Mouse (Mus musculus) left cerebral cortex, postnatal 25 days (tissue): ENCODE results near the gene Rbm47. TPM values are rescaled to one million over a fixed set of nuclear protein-coding genes. Genes with fewer than 3 reads are reported as not detected.

Experiments
- DNase-seq, 2 experiments: peaks; one replicate each; pipeline ENCODE4 v3.0.0; 2022; ENCODE audit warnings: low spot score in 2 of 2, mixed read lengths in 1 of 2
- intact Hi-C: fragments of 180-260 bp; cut with DNase I; formaldehyde crosslinking; loops from one replicate; pipeline ENCODE4 v1.15.1; 2025
- total RNA-seq, 2 experiments: library from RNA; stranded (reverse); gene quantifications; 2 replicates each; pipeline ENCODE4 v1.2.3; 2021

Gene Rbm47
- total RNA-seq, 2 experiments from 2014 or later, result 1.5 to 2.5 TPM

GRCm38 (mm10) chr5:66075032-66075488 is 97.9 kb downstream of the Rbm47 start:
- peak; percentile 21 to 22 for DNase-seq
- intact Hi-C loops, result no loop called here

- no peak for DNase-seq
- intact Hi-C loops, result no loop called here
Measured at GRCm38 (mm10) chr5:66074235-66074634, 98.7 kb downstream of the Rbm47 start.

- intact Hi-C loops, result no loop called here
- DNase-seq, result no peak
Measured at GRCm38 (mm10) chr5:66073604-66074164, 99.2 kb downstream of the Rbm47 start.

- DNase-seq, result no peak
- intact Hi-C loops, result no loop called here
Measured at GRCm38 (mm10) chr5:66071722-66072121, 101.2 kb downstream of the Rbm47 start.

DNA sequence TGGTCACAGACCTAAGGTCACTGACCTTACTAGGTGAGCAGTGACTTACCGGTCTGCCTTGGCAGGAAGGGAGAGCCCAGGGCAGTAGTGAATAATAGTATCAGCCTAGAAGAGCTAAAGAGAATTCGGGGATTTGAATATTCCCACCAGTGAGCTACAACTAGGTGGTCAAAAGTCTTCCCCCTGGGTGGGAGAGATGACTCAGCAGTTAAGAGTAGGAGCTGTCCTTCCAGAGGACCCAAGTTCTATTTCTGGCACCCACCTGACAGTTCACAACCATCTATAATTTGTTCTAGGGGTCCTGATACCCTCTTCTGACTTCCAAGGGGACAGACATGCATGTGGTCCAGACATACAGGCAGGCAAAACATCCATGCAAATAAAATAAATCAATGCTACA is 102.6 kb downstream of the Rbm47 start:
- DNase-seq, result no peak
- intact Hi-C loops, result no loop called here

GRCm38 (mm10) chr5:66069470-66070144 is 103.3 kb downstream of the Rbm47 start:
- peak in 1 of 2 experiments; percentile 15 for DNase-seq
- intact Hi-C loops, result no loop called here

DNA sequence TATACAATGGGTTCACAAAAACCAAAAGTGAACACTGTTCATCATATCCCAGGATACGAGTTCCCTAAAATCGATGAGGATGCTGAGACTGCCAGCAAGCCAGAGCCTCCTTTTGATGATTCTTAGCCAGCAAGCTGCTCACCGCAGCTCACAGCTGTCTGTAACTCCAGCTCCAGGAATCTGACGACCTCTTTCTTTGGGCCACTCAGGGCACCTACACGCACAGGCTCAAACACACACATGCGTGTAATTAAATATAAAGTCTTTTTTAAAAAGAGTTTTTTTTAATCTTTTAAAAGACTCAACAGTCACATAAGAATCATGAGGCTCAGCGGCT is 103.8 kb downstream of the Rbm47 start:
- no peak for DNase-seq
- intact Hi-C loops, result no loop called here

GRCm38 (mm10) chr5:66068068-66068920 is 104.6 kb downstream of the Rbm47 start:
- intact Hi-C loops, result no loop called here
- DNase-seq, result no peak

- DNase-seq, result no peak
- intact Hi-C loops, result no loop called here
Measured at GRCm38 (mm10) chr5:66067219-66067618, 105.7 kb downstream of the Rbm47 start.

DNA sequence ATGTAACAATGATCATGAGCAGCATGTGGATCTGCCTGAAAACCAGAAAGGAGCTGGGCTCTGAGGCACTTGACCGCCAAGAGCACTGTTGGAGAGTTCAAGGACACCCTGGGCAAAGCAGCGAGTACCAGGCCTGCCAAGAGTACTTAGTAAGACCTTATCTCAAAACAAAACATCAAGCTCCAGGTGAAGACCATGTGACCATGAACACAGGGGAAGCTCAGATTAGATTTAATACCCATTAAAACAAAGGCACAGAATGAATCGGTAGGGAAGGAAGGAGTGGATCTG is 110.0 kb downstream of the Rbm47 start:
- DNase-seq, result no peak
- intact Hi-C loops, result no loop called here

DNA sequence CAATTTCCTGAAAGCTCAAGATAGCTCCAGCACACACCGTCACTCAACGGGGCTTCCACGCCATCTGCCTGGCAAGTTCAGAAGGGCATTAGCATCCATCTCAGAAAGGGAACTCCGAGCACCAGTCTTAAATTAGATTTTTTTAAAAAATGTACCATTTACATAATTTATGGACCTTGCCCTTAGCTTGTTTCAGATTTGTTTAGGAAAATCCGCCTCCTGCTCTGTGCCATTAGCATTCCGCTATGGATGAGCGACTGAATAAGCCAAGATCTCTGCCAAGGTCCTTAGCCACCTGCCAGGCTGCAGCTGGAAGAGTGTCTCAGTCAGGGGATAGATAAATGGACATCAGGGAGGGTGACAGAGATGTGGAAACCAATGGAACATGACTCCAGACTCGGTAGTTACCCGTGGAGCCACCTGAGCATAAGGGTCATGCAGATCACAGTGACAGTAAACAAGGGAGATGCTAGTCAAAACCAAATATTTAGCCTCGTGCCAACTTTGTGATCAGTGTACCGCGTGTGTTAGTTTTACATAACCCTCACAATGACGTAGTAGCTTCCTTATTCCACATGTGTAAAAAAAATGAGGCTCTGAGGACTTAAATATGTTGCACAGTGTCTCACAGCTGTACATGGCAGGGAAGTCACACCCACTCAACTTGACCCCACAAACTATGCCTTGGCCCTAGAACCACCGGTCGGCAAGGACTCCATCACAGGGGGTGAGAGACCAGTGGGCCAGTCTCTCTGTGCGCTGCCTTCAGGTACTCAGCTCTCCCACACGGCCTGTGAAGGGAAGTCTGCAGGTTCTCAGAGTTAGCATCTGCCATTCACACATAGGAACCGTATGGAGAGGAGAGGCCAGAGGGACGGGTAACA is 110.6 kb downstream of the Rbm47 start:
- intact Hi-C loops, result no loop called here
- DNase-seq, result no peak

DNA sequence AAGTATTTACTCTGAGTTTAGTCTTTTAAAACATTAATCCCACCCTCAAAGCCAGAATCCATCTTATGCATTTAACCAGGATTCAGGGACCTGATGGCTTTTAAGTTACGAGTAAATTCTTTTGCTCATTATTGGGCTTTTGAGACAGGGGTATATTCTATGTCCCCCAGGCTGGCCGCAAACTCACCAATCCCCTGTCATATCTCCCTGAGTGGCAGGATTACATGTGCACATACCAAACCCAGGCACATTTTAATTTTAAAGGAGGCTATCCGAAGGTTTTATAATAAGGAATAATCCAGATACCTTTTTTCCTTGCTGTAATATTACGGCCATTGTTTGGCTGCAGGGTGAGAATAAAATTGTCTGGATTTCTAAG is 111.3 kb downstream of the Rbm47 start:
- intact Hi-C loops, result no loop called here
- no peak for DNase-seq

GRCm38 (mm10) chr5:66058844-66059243 is 114.1 kb downstream of the Rbm47 start:
- intact Hi-C loops, result no loop called here
- DNase-seq, result no peak

GRCm38 (mm10) chr5:66056680-66057079 is 116.2 kb downstream of the Rbm47 start:
- DNase-seq, result no peak
- intact Hi-C loops, result no loop called here

- intact Hi-C loops, result no loop called here
- DNase-seq, result no peak
Measured at GRCm38 (mm10) chr5:66054394-66054793, 118.5 kb downstream of the Rbm47 start.

- DNase-seq, result no peak
- intact Hi-C loops, result no loop called here
Measured at GRCm38 (mm10) chr5:66052777-66053548, 120.0 kb downstream of the Rbm47 start.

- intact Hi-C loops, result no loop called here
- DNase-seq, result no peak
Measured at GRCm38 (mm10) chr5:66050841-66051240, 122.1 kb downstream of the Rbm47 start.

GRCm38 (mm10) chr5:66046356-66046755 is 126.6 kb downstream of the Rbm47 start:
- DNase-seq, result no peak

GRCm38 (mm10) chr5:66043897-66044296 is 129.0 kb downstream of the Rbm47 start:
- DNase-seq, result no peak
- intact Hi-C loops, result no loop called here

More at GRCm38 (mm10) chr5:66046356-66046755, 126.6 kb downstream of the Rbm47 start:
- intact Hi-C loops, result no loop called here
